Mouse (Mus musculus): ENCODE results near the gene Accsl. TPM values are rescaled to one million over a fixed set of nuclear protein-coding genes. Genes with fewer than 3 reads are reported as not detected.

Accsl gene
- polyA plus RNA-seq (2021; fragmentation: Nextera tagmentation) = not detected in 2 replicates
- long read RNA-seq, experiment 1, partial matches to known transcripts = 0 of 1 reads
- long read RNA-seq, experiment 1, other reads (novel, unspliced or antisense) = 1 of 1 reads
- long read RNA-seq, experiment 2 = 0 reads

DNA sequence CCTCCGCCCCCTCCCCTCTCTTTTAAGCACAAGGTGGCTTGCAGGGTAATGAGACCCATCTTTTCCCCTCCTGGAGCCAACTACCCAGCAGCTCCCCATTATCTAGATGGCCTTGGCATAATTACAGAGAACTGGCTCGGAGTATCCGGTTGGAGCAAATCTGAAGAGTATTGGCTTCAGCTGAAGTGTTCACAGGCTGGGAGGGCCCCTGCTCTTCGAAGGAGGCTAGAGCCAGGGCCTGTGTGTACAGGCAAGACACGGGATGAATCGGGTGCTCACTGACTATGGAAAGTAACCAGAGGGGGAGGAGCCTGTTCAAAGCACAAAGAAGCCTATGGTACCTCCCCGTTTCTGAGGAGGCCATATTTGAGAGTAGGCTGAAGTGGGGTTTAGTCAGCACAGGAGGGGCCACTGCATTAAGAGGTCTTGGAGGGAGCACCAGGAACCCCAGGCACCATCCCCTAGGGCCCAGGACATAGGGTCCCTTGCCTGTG lies at the start of gene Accsl:
TSS of gene Accsl (minus strand) at position 51 of the 494 bp plus-strand sequence.

DNA sequence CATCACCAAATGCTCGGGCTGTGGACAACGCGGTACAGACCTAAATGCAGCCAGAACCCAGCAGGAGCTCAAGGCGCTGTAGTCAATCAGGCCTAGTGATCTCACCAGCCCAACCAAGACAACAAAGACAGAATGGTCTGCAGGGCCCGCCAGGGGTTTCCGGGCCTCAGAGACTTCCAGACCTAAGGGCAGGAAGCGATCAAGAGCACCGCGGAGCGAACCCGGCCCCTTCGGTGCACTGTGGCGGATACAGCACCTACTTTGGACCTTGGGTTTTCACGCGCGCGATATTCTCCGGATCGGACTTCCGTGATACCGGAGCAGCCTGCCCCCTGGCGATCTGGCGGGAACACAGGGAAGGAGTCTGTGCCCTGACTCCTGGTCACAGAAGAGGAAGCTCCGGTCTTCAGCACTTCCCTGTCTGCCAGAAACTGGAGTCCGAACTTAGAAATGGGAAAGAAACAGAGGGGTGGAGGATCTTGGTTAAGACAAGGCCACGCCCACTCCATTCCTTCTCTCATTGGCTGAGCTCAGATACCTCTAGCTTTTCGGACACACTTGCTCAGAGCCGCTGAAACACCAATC lies 19.4 kb downstream of the Accsl start, which contains the start of gene Accs:
TSS of gene Accs (minus strand) at position 439 of the 585 bp plus-strand sequence.

DNA sequence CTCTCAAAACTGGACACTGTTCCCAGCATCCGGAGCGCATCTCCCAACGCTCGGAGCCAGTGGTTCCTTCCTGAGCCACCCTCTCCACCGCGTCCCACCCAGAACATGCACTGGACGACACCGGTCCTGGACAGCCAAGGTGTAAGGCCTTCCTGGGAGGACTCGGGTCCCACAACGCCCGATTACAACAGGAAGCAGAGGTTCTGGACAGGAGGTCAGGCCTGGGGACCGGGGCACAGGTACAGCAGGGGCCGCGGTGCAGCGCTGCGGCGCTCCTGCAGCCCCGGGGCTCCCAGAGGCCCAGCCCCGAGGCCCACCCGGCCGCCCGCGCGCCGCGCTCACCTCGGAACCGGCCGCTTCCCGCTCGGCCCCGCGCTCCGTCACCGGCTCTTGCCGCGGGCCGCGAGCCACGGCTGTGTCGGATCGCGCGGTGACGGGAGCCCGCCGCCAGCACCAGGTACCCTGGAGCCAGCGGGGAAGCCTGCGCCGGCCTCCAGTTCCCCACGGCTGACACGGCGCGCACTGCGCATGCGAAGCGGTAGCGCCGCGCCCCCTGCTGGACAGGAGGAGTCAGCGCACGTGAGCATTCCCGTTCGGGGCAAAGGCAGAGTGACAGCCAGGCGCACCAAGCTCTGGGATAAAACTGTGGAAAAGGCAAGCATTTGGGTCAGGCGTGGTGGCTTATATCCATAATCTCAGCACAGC lies 46.8 kb downstream of the Accsl start, which contains the start of gene Ext2:
TSS of gene Ext2 (minus strand) at position 524 of the 705 bp plus-strand sequence.

Other genes starting within 250 kb of the Accsl start
- gene Alx4, start 226.8 kb downstream of the Accsl start, polyA plus RNA-seq (2021; fragmentation: Nextera tagmentation) = 0.23 and 0.39 TPM in 2 replicates
- 32.3 and 37.4 TPM in 2 replicates for gene Ext2, start 46.6 kb downstream of the Accsl start, polyA plus RNA-seq (2021; fragmentation: Nextera tagmentation)
- gene Accs, start 19.2 kb downstream of the Accsl start, polyA plus RNA-seq (2021; fragmentation: Nextera tagmentation) = 1.5 and 3.5 TPM in 2 replicates
- 8.1 and 13.8 TPM in 2 replicates for gene Gm13889, start 88.0 kb upstream of the Accsl start, polyA plus RNA-seq (2021; fragmentation: Nextera tagmentation)
- not detected in 2 replicates for gene Gm27027, start 127.2 kb upstream of the Accsl start, polyA plus RNA-seq (2021; fragmentation: Nextera tagmentation)
- 24.2 and 29.8 TPM in 2 replicates for gene Alkbh3, start 141.7 kb upstream of the Accsl start, polyA plus RNA-seq (2021; fragmentation: Nextera tagmentation)

Data from left cerebral cortex, adult 6 months (tissue).